Mouse (Mus musculus) forebrain, embryonic 13.5 days (tissue): ENCODE data around the gene Sema4a. TPM values are rescaled to one million over a fixed set of nuclear protein-coding genes. Genes with fewer than 3 reads are reported as not detected.

Experiments
- ATAC-seq: fragments of 200-750 bp; cut with Nextera tagmentation; 2 replicates; pipeline ENCODE4 v1.8.0; 2017
- H3K27ac ChIP-seq: fragments of 300-500 bp; sonication (generic); 2 replicates; pipeline ENCODE4 v1.5.1; 2015; ENCODE audit warnings: inconsistent platforms, mild to moderate bottlenecking, moderate library complexity
- H3K27me3 ChIP-seq: fragments of 300-500 bp; sonication (generic); 2 replicates; pipeline ENCODE4 v1.6.1; 2015; ENCODE audit warnings: mild to moderate bottlenecking, inconsistent platforms
- H3K36me3 ChIP-seq: fragments of 300-500 bp; sonication (generic); 2 replicates; pipeline ENCODE4 v1.6.1; 2015; ENCODE audit warnings: mild to moderate bottlenecking, inconsistent platforms; ENCODE audit not compliant: poor library complexity, severe bottlenecking
- H3K4me1 ChIP-seq: fragments of 300-500 bp; sonication (generic); 2 replicates; pipeline ENCODE4 v1.6.1; 2015; ENCODE audit warnings: inconsistent platforms
- H3K4me2 ChIP-seq: fragments of 300-500 bp; sonication (generic); 2 replicates; pipeline ENCODE4 v1.6.1; 2015; ENCODE audit warnings: inconsistent platforms, mild to moderate bottlenecking, moderate library complexity
- H3K4me3 ChIP-seq: fragments of 300-500 bp; sonication (generic); 2 replicates; pipeline ENCODE4 v1.5.1; 2015; ENCODE audit warnings: mild to moderate bottlenecking, inconsistent platforms
- H3K9ac ChIP-seq: fragments of 300-500 bp; sonication (generic); 2 replicates; pipeline ENCODE4 v1.6.1; 2015; ENCODE audit warnings: mild to moderate bottlenecking, inconsistent platforms
- H3K9me3 ChIP-seq: fragments of 300-500 bp; sonication (generic); replicated peaks from 2 replicates; pipeline ENCODE4 v1.6.1; 2016; ENCODE audit warnings: inconsistent platforms
- WGBS: fragments of 180-500 bp; shearing (Covaris S2); methylation state at CpG from one replicate; pipeline ENCODE4 v1.1.7; 2015; 5-methylcytosine and 5-hydroxymethylcytosine counted together
- polyA plus RNA-seq: library from polyadenylated mRNA; unstranded; fragments of >200 nt; fragmentation: Nextera tagmentation; extraction: Ambion mirVana; gene quantifications from 2 replicates; pipeline ENCODE4 v1.2.1, GENCODE M21; 2015

The Sema4a gene
- polyA plus RNA-seq, 1 experiment from 2014 or later: 13.7 TPM

DNA sequence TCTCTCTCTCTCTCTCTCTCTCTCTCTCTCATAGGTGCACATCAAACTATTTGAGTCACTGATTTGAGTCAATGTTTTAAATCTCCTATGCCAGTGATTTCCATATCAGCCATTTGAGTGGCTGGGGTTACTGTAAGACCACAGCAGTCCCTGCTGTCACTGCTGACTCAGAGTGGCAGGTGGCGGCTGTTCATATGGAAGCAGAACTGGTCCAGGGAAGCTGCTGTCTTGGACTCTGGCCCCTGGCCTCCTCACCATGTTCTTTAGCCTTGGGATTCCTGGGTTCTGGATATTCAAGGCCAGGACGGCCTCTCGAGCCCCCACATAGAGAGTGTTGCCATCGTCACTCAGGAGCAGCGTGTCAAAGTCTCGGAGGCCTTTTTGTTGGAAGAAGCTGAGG, 8.3 kb downstream of the Sema4a start:
- Histone ChIP-seq H3K9ac (no peak overlapping the region), H3K36me3 (peaks cover 34% of the 10 kb centered on the region), H3K4me3 (no peak overlapping the region), H3K4me1 (peaks cover 32% of the 10 kb centered on the region), H3K27ac (no peak overlapping the region), H3K27me3 (no peaks in the 10 kb centered on the region), H3K9me3 (no peaks in the 10 kb centered on the region), H3K4me2 (no peak overlapping the region)
- no peak for ATAC-seq
- WGBS: 81% methylated on average over 6 of the region's 6 CpGs

DNA sequence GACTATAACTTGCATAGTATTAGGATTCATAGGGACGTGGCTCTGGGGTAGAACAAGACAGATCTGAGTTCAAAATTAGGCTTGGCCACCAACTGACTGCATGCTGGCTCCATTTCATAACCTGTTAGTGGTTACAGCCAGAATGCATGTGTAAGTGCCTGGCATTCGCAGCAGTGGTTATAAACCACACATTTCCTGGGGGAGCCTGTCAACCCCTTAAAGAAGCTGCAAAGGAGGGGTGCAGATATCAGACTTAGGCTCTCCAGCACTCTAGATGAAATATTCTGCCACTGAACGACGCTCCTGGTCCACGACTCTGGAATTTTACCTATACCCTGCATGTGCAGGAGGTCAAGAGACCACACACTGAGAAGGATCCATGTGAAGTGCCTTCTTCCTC, 8.7 kb downstream of the Sema4a start:
- WGBS: 81% methylated on average over 5 of the region's 5 CpGs
- H3K9ac ChIP-seq: no peak overlapping the region
- no peaks in the 10 kb centered on the region for H3K27me3 ChIP-seq
- H3K9me3 ChIP-seq: no peaks in the 10 kb centered on the region
- no peak for ATAC-seq
- H3K4me1 ChIP-seq: peaks cover 27% of the 10 kb centered on the region
- H3K36me3 ChIP-seq: peaks cover 38% of the 10 kb centered on the region
- no peak overlapping the region for H3K27ac ChIP-seq
- H3K4me3 ChIP-seq: no peak overlapping the region
- no peak overlapping the region for H3K4me2 ChIP-seq

DNA sequence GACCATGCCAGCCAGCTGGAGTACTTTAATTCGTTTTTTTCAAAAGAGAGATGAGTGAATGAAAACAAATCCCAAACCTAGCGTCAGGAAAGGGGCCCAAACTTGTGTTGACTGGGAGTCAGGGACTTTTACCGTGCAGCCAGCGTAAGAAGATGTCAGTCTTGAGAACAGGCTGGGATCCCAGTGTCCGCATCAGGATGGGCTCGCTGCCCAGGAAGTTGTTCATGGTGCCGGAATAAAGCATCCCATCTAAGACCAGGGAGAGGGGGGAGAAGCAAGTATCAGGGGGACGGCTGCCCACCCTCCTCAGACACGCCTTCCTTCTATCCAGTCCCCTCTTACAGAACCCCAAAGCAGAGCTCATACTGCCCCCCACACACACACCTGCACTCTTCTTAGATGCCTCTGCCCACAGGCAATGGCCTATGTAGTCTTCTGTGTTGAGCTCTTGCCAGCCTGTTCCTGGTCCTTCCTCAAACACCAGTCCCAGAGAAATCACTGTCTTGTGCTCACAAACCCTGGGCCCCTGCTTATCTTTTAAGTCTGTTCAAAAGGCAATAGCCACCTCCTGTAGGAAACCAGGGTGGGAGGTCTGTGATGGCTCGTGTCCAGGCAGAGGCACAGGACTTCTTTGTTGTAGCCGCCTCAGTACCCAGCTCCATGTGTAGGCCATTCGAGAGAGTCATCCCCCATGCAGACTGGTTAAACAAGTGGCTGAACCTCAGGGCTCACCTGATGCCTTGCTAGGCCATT, 10.4 kb downstream of the Sema4a start:
- H3K4me3 ChIP-seq: no peak overlapping the region
- H3K9me3 ChIP-seq: no peaks in the 10 kb centered on the region
- H3K27me3 ChIP-seq: no peaks in the 10 kb centered on the region
- no peak for ATAC-seq
- 70% methylated on average over 12 of the region's 12 CpGs for WGBS
- no peak overlapping the region for H3K27ac ChIP-seq
- H3K36me3 ChIP-seq: peaks cover 51% of the 10 kb centered on the region
- peaks cover 21% of the 10 kb centered on the region for H3K4me1 ChIP-seq
- H3K9ac ChIP-seq: 0 out of 2 replicates have a peak overlapping the region, but pooled peaks have one; percentile 60
- H3K4me2 ChIP-seq: no peak overlapping the region

DNA sequence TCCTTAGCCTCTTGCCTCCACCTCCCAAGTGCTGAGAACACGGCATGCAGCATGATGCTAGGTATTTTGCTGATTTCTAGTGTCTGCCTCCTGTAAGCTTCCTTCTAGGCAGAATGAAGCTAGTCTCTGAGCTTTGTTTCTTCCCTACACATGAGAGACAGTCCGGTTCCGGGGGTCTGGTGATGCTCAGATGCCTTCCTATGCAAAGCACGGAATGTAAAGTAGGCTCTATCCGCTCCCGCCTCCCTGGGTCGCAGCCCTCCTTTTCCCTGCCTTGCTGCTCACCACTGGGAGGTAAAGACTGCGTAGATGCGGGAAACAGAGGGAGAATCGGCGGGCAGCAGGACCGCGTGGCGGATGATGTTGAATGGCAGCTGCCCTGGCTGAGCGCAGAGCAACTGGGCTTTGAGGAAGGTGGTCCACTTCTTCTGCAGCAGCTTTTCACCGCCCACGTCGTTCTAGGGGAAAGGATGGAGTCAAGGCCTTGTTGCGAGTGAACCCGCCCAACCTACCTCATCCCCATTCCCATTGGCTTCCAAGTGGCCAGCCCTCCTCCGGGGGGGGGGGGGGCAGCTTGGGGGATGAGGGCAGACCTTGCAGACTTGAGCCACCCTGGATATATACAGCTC, 11.5 kb downstream of the Sema4a start:
- Histone ChIP-seq H3K9ac (peak overlapping the region; percentile 60), H3K4me3 (peak overlapping the region; percentile 22), H3K27me3 (no peaks in the 10 kb centered on the region), H3K4me2 (peak overlapping the region; percentile 54), H3K36me3 (peaks cover 55% of the 10 kb centered on the region), H3K9me3 (no peaks in the 10 kb centered on the region), H3K4me1 (peaks cover 15% of the 10 kb centered on the region), H3K27ac (no peak overlapping the region; the same call in 1 of the 2 replicates)
- WGBS: 4% methylated on average over 21 of the region's 21 CpGs
- ATAC-seq: peak; percentile 51; the same call in 1 of the 2 replicates

DNA sequence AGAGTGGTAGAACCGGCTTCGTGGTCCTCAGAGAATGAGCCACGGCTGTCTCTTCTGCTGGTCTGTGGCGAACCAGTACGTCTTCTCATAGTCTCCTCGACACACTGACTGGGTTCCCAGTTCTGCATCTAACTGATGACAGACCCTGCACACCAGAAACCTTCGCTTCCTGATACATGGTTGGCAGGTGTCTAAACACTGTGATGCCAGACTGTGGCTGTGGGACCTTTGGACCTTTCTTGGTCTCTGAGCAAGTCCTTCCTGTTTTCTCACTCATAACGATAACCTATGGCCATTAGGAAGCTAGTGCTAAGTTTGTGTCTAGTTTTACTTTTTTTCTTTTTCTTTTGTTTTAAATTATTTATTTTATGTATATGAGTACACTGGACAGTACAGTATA, 12.5 kb downstream of the Sema4a start:
- no peak for ATAC-seq

DNA sequence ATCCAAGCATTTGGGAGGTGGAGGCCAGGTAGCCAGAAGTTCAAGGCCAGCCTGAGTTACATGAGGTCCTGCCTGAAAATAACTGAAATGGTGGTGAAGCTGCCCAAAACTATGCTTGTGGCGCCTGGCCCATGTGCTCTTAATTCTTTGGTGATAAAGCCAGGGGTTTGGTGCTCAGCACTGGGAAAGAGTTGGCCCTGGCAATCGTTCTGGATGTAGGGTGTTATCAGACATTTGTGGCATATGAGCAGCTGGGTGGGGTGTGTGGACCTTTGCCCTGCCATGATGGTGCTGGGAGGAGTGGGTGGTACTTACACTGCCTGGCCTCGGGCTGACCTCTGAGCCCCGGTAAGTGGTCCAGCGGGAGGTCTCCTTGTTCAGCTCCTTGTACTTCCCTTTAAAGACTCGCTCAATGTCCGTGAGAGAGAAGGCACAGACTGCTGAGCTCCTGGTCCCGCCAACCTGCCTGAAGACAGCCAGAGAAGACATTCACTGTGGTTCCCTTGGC, 13.3 kb downstream of the Sema4a start:
- no peak for ATAC-seq
- no peaks in the 10 kb centered on the region for H3K9me3 ChIP-seq
- H3K9ac ChIP-seq: no peak overlapping the region
- H3K27ac ChIP-seq: no peak overlapping the region
- no peaks in the 10 kb centered on the region for H3K27me3 ChIP-seq
- H3K4me2 ChIP-seq: no peak overlapping the region
- 66% methylated on average over 8 of the region's 8 CpGs for WGBS
- H3K36me3 ChIP-seq: peaks cover 56% of the 10 kb centered on the region
- H3K4me1 ChIP-seq: peaks cover 15% of the 10 kb centered on the region
- no peak overlapping the region for H3K4me3 ChIP-seq

More for the DNA sequence above, 12.5 kb downstream of the Sema4a start:
- peaks cover 55% of the 10 kb centered on the region for H3K36me3 ChIP-seq
- H3K27ac ChIP-seq: no peak overlapping the region
- H3K27me3 ChIP-seq: no peaks in the 10 kb centered on the region
- H3K9ac ChIP-seq: no peak overlapping the region
- H3K4me3 ChIP-seq: no peak overlapping the region
- no peak overlapping the region for H3K4me2 ChIP-seq
- 92% methylated on average over 8 of the region's 8 CpGs for WGBS
- peaks cover 15% of the 10 kb centered on the region for H3K4me1 ChIP-seq
- H3K9me3 ChIP-seq: no peaks in the 10 kb centered on the region

DNA sequence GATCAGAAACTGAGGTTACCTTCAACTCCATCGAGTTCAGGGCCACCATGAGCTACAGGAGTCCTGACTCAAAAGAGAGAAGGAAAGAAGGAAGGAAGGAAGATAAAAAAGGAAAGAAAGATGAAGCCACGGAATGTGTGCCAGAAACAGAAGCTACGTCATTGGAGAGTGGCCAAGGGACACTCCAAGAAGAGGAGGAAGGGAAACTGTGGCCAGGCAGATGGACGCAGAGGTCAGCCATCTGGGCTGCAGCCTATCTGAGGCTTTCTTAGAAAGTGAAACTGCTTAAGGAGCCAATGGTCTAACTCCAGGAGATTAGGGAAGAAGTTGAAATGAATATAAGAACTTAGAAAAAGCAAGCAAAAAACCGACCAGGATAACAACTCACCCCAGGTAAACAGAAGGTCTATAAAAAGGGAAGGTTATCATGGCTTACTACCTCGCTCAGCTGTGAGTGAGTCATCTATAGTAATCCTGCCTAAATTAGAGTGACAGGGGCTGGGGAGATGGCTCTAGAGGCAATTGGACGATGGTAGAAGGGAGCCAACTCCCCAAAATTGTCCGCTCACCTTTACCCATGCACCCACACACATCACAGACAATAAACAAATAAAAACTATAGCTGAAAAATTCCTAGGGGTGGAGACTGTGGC, 14.4 kb downstream of the Sema4a start:
- H3K9ac ChIP-seq: no peak overlapping the region
- peaks cover 52% of the 10 kb centered on the region for H3K36me3 ChIP-seq
- WGBS: 82% methylated on average over 8 of the region's 8 CpGs
- no peak overlapping the region for H3K4me3 ChIP-seq
- no peak for ATAC-seq
- H3K4me2 ChIP-seq: no peak overlapping the region
- peaks cover 15% of the 10 kb centered on the region for H3K4me1 ChIP-seq
- no peak overlapping the region for H3K27ac ChIP-seq
- H3K9me3 ChIP-seq: no peaks in the 10 kb centered on the region
- no peaks in the 10 kb centered on the region for H3K27me3 ChIP-seq

DNA sequence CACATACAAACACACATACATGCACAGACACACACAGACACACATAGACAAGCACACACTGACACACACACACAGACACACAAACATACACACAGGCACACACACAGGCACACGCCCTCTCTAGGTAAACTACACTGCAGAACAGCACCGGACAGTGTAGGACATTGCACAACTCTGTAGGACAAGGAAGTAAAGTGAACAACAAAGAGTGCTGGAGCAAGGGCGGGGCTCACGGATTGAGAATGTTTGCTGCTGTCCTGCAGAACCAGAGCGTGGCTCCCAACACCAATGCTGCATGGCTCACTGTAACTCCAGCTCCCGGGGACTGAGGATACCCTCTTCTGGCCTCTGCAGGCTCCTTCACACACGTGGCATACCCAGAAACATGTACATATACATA, 18.1 kb downstream of the Sema4a start:
- H3K27ac ChIP-seq: no peak overlapping the region
- no peak overlapping the region for H3K4me3 ChIP-seq
- H3K36me3 ChIP-seq: peaks cover 37% of the 10 kb centered on the region
- peaks cover 19% of the 10 kb centered on the region for H3K4me1 ChIP-seq
- ATAC-seq: no peak
- 0 out of 2 replicates have a peak, but pooled peaks cover 3% of the 10 kb centered on the region for H3K27me3 ChIP-seq
- H3K9ac ChIP-seq: no peak overlapping the region
- H3K9me3 ChIP-seq: no peaks in the 10 kb centered on the region
- 80% methylated on average over 7 of the region's 7 CpGs for WGBS
- no peak overlapping the region for H3K4me2 ChIP-seq

DNA sequence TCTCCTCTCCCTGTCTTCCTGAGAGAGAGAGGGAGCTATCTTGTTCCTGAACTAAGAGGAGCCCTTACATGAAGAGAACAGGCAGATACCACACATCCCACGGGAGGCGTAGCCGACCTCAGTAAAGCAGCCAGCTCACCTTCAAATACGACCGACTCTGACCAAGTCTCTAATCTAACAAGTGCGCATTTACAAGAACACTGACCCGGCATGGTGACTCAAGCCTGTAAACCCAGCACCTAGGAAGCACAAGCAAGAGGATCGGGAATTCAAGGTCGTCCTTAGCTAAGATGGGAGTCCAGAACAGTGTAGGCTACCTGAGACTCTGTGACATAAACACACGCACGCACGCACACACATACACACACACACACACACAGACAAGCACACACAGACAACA, 18.5 kb downstream of the Sema4a start:
- Histone ChIP-seq H3K4me1 (peaks cover 20% of the 10 kb centered on the region), H3K27me3 (0 out of 2 replicates have a peak, but pooled peaks cover 3% of the 10 kb centered on the region), H3K4me2 (no peak overlapping the region), H3K36me3 (peaks cover 37% of the 10 kb centered on the region), H3K9me3 (no peaks in the 10 kb centered on the region), H3K9ac (no peak overlapping the region), H3K27ac (no peak overlapping the region), H3K4me3 (no peak overlapping the region)
- WGBS: 89% methylated on average over 12 of the region's 12 CpGs
- ATAC-seq: no peak

DNA sequence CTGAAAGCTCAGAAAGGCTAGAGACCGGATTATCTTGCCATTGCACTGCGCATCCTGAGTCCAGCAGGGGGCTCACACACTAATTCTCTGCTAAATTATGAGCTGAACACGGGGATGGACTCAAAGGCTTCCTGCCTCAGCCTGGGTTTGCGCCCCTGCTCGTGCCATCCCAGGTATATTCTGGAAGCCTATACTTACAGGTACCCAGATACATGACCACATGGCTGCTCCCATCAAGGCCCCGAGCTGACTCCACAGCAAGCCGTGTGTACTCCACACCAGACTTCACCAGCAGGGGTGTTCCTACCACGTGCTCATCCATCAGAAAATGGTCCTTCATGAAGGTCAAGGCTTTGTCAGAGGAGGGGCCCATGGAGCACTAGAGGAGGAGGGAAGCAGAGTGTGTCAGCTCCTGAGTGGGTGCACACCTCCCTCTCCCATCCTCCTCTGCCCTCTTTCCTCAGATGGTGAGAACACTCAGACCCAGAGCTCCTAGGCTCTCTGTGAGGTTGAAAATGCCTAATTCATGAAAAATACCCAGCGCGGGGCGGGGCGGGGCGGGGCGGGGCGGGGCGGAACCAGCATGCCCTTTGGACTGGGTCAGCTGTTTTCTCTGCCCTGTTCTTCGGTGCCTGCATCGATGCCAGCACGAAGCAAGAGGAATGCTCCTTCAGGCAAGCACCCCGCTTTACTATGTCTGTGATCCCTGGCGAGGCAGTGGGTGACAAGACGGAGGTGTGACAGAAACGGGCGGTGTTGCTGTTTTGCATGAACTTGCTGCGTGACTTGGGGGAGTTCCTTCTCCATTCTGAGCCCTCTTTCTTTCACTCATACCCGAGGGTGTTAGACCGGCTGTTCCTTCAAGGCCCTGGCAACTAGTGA, 20.2 kb downstream of the Sema4a start:
- Histone ChIP-seq H3K9ac (peak overlapping the region; percentile 40; the same call in 1 of the 2 replicates), H3K27me3 (0 out of 2 replicates have a peak, but pooled peaks cover 3% of the 10 kb centered on the region), H3K4me1 (peaks cover 32% of the 10 kb centered on the region), H3K9me3 (no peaks in the 10 kb centered on the region), H3K4me3 (no peak overlapping the region), H3K27ac (no peak overlapping the region), H3K4me2 (peak overlapping the region; percentile 33), H3K36me3 (peaks cover 41% of the 10 kb centered on the region)
- ATAC-seq: 0 out of 2 replicates have a peak, but pooled peaks have one; percentile 36
- 38% methylated on average over 27 of the region's 27 CpGs for WGBS

DNA sequence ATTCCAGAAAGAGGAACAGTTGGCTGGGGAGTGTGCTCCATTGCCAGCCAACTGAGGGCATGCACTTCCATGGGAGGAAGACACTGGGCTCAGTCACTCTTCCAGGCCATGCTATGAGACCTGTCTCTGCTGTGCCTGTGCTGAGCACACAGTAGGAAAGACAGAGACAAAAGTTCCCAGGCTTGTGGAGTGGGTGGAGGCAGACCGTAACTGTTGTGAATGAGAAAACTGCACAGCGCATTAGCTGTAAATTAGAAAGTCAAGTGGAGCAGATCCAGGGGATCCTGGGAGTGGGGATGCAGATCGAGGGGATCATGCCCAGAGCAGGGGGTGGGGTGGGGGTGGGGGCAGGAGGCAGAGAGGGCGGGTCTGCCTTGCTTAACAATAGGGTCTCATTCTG, 21.4 kb downstream of the Sema4a start:
- H3K9me3 ChIP-seq: no peaks in the 10 kb centered on the region
- peaks cover 41% of the 10 kb centered on the region for H3K36me3 ChIP-seq
- 49% methylated on average over 4 of the region's 4 CpGs for WGBS
- H3K27me3 ChIP-seq: 0 out of 2 replicates have a peak, but pooled peaks cover 3% of the 10 kb centered on the region
- H3K27ac ChIP-seq: no peak overlapping the region
- H3K4me2 ChIP-seq: no peak overlapping the region
- H3K4me3 ChIP-seq: no peak overlapping the region
- H3K9ac ChIP-seq: no peak overlapping the region
- ATAC-seq: no peak
- peaks cover 32% of the 10 kb centered on the region for H3K4me1 ChIP-seq
